Mouse (Mus musculus) kidney, adult 18-20 months (tissue): ENCODE results near the gene Tubd1.

Experiments used
- DNase-seq: peaks from one replicate; pipeline ENCODE4 v3.0.0; 2021

Gene Tubd1

DNA sequence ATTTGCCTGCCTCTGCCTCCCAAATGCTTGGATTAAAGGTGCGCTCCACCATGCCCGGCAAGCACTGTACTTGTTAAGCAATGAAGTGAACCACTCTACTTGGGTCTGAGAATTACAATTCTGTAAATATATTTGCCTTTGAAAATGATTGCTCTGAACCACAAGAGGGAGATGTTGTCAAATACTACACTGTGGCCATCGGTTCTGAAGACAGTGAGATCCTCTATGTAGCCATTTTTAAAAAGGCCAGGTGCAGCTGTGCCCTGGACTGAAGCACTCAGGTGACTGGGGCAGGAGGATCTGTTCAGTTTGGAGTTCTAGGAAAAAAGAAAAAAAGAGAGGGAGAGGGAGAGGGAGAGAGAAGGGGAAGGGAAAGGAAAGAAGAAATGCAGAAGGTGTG is 23.6 kb downstream of the Tubd1 start:
- peak; percentile 33 for DNase-seq

GRCm38 (mm10) chr11:86570261-86570746 is 25.5 kb downstream of the Tubd1 start:
- peak; percentile 32 for DNase-seq

DNA sequence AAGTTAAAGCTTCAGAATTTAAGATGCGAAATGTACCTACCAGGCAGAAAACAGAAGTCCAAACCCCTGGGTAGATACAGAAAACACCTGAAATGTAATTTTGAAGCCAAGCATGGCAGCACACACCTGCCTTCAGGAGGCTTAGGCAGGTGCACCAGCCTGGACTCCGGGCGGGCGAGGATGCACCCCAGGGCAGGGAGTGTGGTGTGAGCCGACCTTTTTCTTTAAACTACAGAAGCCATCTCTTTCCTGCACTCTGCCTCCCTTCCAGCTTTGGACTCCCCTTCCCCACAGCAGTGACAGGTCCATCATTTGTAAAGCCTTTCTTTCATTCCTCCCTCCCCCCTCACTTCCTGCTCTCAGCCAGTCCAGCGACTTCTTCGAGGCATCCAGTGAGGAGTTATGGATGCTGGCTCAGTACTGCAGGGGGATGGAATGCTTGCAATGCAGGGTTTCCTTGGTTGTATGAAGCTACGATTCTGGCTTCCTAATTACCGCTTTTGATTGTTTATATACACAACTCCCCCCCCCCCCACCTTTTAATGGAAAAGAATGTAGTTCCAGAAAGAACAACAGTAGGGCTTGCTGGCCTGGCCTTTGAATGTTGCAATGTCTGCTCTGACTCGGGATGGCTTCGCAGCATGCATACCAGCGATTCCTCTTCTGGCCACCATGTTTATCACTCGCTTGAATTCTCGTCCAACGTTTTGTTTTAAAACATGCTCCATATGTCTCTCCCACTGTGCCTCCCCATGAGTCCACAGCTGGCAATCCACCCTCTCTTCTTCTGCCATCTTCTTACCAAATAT is 26.5 kb downstream of the Tubd1 start:
- no peak for DNase-seq

GRCm38 (mm10) chr11:86571871-86572270 is 27.1 kb downstream of the Tubd1 start:
- no peak for DNase-seq

GRCm38 (mm10) chr11:86572623-86573022 is 27.8 kb downstream of the Tubd1 start:
- no peak for DNase-seq

DNA sequence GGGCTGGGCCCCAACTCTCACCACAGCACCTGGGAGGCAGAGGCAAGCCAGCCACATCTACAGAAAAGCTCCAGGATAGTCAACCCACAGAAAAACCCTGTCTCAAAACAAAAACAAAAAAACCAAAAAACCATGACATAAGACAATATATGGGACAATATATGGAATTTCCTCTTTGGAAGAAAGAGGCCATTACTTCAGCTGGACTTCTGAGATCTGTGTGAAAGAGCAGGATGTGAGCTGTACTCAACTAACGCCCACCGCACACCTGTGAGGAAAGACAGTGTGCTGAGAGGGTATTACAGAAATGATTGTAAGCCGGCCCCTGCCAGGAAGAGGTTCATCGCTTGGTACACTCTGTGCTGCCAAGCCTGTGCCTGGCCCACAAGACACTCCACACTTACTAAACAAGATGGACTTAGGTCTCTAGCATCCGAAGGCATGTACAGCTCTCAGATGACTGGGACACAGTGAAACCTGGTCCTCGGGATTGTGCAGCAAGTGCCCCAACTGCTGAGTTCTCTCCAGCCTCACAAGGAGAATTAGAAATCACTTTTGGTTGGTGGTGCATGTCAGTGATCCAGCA is 28.9 kb downstream of the Tubd1 start:
- peak; percentile 64 for DNase-seq

DNA sequence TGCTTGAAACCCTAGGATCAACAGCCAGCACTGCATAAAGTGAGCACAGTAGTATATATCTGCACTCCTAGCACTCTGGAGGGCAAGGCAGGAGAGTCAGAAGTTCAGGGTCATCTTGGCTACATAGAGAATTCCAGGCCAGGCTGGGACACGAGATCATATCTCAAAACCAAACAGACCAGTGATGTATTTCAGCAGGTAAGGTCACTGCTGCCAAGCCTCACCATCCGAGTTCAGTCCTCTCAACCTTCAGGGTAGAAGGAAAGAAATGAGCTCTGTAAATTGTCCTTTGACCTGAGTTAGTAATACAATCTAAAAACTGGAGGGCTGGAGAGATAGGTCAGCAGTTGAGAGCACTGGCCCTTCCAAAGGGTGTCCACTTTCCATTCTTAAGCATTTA is 29.6 kb downstream of the Tubd1 start:
- DNase-seq: no peak

DNA sequence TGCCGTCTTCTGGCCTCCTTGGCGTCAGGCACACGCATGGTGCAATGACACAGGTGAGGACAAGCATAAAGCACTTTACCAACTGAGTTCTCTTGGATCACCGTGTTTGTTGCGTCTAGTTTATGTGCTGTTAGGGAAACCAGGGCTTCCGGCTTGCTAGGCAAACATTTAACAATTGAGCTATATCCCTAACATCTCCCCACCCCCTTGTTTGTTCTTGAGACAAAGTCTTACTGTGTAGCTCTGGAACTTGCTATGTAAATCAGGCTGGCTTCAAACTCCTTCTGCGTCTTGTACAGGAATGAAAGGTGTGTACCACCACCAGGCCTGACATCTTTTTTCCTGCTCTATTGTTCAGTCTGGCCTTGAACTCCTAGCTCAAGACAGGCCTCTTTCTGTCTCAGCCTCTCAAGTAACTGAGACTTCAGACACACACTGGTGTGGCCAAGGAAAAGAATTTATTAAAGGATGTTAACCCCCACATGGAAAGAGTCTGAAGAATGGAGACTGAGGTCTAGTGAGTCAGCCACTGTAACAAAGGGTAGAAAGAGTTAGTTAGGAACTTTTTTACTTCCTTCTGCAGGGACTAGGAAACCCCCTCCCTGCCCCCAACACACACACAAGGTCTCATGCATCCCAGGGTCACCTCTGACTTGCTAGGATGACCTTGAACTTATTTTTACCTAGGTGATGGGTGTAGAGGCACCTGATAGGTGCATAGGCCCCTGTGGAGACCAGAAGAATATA is 31.0 kb downstream of the Tubd1 start:
- no peak for DNase-seq

DNA sequence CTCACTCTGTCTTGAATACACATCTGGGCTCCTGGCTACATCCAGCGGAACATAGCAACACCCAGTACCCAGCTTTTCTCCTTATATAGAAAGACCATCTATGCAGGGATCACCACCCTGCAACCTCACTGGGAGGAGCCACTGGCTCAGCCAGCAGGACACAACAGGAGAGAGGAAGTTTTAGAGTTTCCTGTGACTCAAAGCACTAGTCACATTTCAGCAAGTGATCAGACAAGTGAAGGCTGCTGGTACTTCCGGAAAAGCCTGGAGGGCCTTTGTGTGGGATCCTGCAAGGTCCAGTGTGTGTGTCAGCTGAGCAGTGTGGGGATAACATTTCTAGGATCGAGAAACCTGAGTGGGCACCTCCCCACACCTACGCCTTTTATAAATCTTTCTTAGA is 32.4 kb downstream of the Tubd1 start:
- peak; percentile 28 for DNase-seq

- DNase-seq: no peak
Observed at GRCm38 (mm10) chr11:86578106-86578808, 33.5 kb downstream of the Tubd1 start.

DNA sequence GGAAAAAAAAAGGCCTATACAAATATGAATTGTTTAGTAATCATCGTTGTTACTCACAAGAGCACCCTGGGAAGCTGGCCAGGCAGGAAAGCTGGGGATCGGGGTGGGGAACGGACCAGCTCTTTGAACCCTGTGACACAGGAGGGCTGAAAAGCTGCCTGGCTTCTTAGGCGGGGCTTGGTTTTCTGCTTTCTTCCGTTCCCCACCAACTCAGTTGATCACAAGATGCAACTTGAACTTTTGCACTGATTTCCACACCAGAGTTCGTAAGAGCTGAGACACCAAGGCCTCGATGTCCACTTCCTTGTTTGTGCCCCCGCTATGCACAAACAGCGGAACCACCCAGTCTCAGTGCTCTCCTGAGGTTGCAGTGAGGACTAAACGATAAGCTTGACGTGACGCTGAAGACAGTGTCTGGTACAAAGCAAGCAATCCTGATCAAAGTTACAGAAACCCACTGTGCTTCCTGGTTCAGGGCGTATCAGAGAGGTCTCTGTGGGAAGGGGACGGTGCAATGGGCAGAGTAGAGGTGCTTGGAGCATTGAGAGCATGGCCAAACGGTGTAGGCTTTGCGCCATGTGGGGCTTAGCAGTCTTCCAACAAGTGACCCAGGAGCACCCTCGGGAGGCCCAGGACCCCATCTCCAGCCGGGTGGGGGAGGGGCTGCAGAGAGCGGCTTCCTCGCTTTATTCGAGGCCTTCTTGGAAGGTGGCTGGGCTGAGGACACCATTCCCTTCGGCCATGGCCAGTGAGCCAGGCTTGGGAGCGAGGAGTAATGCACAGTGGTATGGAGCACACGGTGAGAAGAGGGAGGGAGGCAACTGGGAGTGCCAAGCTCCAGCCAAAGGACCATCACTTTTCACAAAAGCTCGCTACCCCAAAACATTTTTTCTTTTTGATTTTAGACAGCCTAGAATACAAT is 34.3 kb downstream of the Tubd1 start:
- peak; percentile 67 for DNase-seq

DNA sequence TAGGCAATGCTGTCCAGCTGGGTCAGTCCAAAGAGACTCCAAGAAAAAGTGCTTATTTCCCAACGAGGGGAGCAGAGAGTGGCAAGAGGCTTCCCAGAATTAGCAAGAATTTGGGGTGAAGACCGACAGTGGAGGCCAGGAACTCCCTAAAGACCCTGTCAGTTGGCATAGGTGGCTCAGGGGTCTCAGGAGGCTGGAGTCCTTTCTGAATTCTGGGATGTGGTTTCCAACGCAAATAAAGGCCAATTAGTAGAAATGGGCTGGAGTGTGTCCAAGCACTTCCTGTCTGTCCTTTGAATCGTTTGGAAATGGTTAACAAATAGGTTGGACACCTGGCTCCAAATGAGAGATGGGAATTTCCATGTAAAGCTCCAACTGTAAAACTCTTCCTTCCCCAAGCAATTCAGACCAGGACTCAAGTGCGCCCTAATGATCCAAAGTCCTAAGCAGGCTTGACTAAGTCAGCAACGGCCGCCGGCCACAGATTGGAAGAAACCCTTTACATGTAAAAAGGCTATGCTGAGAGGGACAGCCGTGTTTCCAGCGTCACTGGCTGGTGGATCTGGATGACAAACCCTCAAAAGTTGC is 35.0 kb downstream of the Tubd1 start:
- DNase-seq: peak; percentile 67

DNA sequence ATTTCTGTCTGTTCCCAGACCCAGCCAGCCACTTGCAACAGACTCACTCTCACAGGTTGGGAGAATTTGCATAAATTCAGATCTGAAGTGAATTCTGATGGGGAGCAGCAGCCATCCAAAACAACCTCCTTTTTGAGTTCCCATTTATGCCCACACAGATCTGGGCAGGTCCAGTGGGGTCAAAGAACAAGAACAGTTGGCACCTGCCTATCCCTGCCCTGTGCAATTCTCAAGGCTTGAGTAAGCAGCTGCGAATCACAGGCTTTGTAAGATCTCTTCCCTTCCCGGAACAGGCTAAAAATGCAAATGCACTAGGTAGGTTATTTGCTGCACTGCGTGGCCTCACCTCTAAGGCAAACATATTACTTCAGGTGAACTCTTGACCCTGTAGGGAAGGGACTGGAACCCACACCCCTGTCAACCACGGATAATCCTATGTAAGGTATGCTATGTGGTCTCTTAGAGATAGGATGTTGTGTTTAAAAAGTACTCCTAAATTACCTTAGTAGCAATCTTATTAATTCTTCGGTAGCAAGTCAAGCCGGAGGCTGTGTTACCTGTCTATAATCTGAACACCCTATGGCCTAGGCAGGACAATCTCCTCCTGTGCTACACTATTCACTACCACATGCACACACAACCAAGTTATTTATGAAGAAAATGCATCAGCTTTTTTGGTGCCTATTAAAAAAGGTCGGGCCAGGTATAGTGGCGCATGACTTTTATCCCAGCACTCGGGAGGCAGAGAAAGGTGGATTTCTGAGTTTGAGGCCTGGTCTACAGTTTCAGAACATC is 35.7 kb downstream of the Tubd1 start:
- peak; percentile 73 for DNase-seq

DNA sequence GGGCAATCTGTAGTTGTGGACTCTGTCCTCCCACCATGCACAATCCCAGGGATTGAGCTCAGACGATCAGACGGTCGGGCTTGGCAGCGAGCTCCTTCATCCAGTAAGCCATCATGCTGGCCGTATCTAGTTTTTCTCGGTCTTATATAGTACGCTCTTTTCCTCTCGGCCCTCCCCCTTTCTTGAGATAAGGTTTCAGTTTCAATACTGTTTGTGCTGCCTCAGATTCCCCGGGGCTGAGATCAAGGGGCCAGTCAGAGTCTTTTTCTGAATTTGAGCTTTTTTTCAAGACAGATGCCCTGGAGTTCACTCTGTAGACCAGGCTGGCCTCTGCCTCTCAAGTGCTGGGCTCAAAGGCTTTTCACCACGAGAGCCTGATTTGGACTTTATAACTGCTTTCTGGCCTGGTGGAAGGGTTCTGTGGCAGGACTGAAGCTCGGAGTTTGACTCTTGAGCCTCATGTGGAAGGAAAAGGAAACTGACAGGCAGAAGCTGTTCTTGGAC is 36.5 kb downstream of the Tubd1 start:
- peak; percentile 70 for DNase-seq

DNA sequence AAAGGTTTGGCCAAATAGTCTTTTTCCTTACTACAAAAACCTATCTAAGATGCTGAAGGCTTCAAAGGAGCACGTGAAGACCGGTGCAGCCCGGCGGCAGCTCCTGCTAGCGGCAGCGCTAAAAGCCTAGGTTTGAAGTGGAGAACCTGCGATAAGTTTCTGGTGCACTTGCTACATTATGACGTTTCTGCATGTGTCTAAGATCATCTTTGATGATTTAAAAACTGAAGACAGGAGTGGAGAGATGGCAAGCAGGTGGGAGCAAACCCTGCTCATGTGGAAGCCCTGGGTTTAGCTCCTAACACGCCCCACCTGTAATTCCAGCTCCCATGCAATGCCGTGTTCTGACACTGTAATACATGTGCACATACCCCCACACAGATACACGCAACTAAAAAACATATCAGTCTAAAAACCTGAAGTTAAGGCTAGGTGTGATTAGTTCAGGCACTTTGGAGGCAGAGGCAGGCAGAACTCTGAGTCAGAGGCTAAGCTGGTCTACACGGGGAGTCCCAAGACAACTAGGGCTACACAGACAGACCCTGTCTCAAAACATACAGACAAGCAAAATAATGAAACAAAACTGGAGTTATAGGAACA is 37.3 kb downstream of the Tubd1 start:
- peak; percentile 24 for DNase-seq

GRCm38 (mm10) chr11:86582543-86583260 is 37.9 kb downstream of the Tubd1 start:
- no peak for DNase-seq

- DNase-seq: no peak
Observed at GRCm38 (mm10) chr11:86583313-86583825, 38.6 kb downstream of the Tubd1 start.

- no peak for DNase-seq
Observed at GRCm38 (mm10) chr11:86583990-86584897, 39.5 kb downstream of the Tubd1 start.
